Mouse (Mus musculus): ENCODE data around the gene Rps2.

Gene Rps2

DNA sequence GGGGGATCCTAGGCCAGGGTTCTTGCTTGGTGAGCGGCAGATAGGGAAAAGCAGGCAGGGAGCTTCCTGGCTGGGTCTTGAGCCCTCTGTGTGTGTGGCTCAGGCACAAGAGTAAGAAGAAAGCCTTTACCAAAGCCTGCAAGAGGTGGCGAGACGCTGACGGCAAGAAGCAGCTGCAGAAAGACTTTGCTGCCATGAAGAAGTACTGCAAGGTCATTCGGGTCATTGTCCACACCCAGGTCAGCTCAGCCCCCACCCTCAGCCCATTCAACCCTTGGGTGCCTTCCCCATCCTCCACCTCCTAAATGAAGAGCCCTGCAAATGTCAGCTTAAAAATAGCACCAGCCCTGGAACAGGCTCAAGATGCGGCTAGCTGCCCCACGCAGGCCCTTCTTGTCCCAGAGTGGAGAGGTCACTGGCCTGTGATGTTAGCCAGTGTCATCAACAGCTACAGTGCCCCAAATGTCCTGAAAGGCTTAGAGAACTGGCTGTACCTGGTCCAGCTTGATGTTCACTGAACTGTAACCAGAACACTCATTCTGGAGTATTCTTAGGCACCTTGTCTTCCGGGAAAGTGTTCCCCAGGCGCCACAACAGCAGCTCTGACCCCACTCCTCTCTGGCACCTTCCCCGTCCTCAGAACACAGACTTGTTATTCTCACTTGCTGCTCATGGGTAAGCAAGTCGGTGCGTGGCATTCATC is 14.5 kb downstream of the Rps2 start:
- no peak for DNase-seq (ENCODE audit: low read depth)

DNA sequence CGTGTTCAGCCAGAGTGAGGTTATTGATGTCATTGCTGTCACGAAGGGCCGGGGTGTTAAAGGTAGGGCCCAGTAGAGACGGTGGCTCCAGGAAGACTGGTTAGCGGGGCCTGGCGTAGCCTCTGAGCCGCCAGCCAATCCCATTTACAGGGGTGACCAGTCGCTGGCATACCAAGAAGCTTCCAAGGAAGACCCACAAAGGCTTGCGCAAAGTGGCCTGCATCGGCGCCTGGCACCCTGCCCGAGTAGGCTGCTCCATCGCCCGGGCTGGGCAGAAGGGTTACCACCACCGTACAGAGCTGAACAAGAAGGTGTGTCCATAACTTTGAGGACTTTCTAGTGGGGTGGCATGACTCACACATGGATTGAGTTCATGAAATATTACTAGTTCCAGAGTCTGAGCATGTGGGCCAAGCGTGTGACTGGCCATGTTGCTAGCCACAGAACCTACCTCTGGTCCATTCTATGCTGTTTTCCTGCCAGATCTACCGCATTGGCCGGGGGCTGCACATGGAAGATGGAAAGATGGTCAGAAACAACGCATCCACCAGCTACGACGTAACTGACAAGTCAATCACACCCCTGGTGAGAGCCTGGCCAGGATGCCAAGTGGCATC is 15.6 kb downstream of the Rps2 start:
- no peak for DNase-seq (ENCODE audit: low read depth)

DNA sequence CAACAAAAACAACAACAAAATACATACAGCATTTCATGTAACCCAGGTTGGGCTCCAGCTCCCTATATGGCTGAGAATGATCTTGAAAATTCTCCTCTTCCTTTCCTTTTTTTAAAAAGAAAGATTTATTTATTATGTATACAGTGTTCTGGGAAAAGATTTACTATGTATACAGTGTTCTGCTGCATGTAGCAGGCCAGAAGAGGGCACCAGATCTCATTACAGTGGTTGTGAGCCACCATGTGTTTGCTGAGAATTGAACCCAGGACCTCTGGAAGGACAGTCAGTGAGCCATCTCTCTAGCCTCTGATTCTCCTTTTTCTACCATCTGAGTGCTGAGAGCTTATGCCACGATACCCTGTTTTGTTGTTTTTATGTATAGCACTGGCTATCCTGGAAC is 16.6 kb downstream of the Rps2 start:
- DNase-seq (ENCODE audit: low read depth), result no peak

DNA sequence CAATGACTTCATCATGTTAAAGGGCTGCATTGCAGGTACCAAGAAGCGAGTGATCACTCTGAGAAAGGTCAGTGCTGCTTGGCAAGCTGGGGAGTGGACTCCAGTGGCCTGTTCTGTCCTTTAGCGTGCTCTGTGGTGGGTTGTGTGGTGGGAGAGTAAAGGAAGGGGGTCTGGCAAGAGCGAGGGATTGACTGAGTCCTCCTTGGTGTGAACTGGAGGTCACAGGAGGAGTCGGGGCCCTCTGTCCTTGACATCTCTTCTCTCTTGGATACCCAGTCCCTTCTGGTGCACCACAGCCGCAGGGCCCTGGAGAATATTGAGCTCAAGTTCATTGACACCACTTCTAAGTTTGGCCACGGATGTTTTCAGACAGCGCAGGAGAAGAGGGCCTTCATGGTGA is 17.5 kb downstream of the Rps2 start:
- DNase-seq (ENCODE audit: low read depth), result no peak

DNA sequence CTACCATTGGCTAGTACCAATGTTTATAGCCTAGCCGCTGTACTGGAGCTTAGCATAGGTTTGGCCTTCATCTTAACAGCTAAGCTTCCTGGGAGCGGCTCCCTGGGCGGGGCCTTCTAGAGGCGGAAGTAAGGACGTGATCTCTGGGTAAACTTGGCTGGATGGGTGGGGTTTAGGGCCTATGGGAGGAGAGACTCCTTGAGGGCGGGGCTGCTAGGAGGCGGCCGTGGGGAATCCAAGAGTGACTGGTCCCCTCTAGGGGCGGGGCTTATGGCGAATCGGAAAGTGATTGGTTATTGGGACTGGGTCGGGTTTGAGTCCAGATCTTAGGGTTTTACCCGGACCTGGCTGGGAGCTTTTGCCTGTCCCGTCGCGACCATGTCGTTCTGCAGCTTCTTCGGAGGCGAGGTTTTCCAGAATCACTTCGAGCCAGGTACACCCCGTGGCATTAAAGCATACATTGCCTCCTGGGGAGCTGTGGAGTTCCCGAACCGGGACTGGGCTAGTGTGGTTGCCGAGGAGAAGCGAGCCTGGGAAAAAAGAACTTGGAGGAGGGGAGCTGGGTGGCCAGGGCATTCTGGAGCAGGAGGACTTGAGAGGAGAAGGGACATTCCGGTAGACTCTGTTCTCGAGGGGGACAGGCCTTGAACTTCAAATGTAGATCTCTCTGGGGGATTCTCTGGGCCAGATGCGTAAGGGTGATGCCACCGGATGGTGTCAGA is 18.6 kb downstream of the Rps2 start, which contains the start of gene Msrb1:
TSS of gene Msrb1 (plus strand) at position 313 of the 722 bp plus-strand sequence.
- peak; percentile 99 for DNase-seq (ENCODE audit: low read depth)

DNA sequence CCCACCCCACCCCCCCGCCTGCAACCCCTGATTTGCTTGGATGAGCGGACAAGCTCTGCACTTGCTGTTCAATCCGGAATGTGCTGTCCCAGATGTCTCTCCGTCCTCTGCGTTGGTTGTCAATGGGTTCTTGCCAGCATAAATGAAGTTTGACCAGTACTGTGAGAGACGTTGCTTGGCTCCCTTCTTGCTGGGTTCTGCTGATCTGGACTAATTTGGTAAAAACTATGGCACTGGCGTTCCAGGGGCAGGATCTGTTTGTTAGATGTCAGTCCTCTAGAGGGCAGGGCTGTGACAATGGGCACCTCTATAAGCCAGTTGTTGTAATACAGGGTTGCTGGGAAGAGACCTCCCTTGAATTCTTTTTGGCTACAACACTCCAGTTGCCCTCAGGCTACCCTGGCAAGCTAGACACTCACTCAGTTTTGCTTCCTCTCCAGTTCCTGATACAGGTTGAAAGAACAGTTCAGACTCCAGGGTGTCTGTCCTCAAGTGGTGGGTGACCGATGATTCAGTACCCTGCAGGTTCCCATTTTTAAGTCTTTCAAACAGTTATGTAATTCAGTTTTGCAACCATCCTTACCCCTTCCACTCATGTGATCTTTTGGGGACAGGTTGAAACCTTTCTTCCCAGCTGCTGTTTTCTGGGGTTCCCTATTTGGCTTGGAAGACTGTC is 19.4 kb downstream of the Rps2 start:
- DNase-seq (ENCODE audit: low read depth), result no peak

DNA sequence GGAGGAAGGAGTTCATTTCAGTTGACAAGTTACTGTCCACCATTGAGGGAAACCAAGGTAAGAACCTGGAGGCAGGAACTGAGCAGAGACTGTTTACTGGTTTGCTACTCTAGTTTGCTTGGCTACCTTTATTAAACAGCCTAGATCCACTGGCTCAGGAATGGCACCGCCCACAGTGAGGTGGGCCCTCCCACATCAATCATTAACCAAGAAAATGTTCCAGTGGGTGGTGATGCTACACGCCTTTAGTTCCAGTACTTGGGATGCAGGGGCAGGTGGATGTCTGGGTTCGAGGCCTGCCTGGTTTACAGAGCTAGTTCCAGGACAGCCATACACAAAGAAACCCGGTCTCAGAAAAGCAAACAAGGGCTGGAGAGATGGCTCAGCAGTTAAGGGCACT is 20.3 kb downstream of the Rps2 start:
- DNase-seq (ENCODE audit: low read depth), result no peak

DNA sequence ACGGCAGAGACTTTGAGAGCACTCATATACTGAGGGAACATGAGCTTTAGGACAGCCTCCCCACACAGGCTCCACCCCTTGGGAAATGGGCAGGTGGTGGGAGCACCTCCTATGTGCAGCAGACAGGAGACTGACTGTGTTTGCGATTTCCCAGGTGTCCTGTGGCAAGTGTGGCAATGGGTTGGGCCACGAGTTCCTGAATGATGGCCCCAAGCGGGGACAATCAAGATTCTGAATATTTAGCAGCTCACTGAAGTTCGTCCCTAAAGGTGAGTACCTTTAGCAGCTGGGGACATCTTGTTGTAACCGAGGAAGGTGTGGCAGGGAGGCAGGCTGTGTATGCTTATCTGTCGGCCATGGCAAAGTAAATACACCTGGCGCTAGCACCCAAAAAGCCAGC is 22.0 kb downstream of the Rps2 start:
- no peak for DNase-seq (ENCODE audit: low read depth)

DNA sequence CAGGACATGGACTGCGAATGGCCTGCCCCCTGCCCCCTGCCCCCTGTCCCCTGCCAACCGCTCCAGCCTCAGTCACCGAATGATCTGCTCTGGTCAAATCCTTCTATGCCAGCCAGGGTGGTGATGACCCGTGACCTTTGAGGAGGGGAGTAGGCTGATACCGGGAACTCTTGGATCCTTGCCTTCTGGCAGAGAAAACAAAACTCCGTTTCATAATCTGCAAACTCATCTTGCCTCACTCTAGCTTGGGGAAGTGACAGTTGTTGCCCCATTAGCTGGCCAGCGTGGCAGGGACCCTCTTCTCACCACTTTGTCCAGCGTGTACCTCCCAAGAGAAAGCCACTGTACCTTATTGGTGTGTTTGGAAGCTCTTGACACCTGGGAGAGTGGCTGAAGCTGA is 24.4 kb downstream of the Rps2 start:
- no peak for DNase-seq (ENCODE audit: low read depth)

DNA sequence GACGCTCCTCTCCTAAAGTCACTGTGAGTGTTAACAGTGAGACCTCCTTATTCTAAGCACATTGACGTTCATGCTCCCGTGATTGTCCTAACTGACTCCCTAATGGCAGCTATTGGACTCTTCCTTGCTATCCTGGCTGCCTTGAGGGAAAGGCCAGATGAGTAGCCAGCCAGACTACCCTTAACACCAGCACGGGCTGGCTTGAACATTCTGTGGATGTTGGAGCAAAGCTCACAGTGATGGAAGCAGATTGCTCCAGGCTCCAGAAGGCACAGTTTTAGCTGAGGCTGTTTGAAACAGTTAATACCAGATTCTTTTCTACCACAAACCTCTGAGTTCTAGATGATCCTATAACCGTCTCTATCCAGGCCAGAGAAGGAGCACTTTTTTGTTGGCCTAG is 26.0 kb downstream of the Rps2 start:
- DNase-seq (ENCODE audit: low read depth), result no peak

DNA sequence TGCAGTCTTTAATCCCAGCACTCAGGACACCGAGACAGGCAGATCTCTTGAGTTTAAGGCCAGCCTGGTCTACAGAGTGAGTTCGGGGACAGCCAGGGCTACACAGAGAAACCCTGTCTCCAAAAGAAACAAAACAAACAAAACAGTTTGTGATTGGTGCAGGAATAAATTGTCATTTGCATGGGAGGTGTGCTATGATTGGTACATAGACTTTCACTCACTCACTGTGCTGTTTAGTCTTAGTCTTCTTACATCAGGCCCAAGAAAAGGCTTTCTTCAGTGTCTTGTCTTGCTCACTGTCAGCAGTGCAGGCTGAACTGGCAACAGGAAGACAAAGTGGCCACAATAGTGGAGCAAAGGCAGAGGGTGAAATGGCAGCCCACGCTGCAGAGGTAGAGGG is 26.5 kb downstream of the Rps2 start:
- no peak for DNase-seq (ENCODE audit: low read depth)

DNA sequence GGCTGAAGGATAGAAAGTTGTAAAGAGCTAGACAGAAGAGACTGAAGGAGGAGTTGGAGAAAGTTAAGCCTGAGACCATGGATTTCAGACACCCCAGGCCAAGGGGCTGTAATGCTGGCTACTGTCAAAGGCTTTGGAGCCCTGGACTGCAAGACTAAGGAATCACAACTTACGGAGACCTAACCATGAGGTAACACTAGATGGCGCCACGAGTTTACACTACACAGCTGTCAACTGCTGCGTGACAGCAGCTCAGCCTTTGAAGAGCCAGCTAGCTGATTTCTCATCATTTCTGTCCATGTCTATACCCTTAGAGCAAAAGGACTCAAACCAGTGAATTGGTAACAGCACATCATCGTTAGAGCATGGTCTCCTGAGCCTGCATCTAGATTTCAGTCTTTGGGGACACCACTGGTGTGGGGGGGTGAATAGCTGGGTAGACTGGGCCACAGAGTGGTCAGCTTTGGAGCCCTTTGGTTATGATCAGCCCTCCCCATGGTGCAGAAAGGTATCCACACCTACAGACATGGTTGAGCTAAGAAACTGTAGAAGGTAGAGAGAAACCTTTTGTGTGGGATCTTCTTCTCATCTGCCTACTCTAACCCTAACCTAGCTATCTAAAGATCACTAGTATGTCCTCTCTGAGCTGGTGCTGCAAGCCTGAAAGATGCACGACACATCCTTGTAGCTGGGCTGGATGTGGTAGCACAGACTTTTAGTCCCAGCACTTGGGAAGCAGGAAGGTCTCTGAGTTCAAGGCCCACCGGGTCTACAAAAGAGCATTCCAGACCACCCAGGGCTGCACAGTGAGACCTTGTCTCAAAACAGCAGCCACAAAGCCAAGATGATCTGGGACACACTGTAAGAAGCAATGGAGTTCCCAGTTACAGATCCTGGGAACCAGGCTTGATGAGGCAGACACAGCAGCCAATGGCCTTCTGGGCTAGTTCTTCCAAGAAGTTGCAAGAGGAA is 27.9 kb downstream of the Rps2 start:
- DNase-seq (ENCODE audit: low read depth), result peak; percentile 91

DNA sequence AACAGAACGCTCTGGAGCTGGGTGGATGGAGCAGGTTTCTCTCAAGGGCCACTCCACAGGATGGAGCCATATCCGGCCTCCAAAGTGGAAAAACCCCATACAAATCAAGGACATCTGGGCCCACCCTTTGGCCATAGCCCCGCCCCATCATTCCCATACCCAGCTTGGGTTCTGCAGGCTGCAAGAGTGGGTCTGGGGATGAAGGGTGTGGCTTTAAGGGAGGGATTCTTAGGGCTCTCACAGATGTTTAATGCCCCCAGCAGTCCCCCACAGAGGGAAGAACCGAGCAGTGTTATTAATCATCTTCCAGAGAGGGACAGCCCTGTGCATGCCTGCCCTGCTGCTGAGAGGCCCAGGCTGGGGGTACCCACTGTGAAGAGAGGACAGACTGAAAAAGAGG is 29.1 kb downstream of the Rps2 start:
- DNase-seq (ENCODE audit: low read depth), result no peak

DNA sequence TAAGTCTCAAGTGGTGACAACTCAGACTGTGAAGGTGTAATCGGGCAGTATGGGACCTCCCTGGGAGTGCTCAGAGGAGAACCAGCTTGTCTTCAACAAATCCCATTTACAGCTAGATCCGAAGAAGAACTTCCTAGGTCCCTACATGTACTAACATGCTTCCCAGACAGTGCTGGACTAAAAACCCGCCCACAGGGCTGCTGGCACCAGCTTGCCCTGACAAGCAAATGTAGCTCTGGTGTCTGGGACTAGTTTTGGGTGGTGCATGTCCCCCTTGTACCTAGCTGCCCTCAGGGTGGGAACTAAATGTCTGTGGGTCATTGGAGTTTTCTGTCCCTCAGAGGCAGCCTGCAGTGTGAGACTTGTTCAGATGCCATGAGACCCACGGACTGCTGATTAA is 33.6 kb downstream of the Rps2 start:
- DNase-seq (ENCODE audit: low read depth), result no peak

DNA sequence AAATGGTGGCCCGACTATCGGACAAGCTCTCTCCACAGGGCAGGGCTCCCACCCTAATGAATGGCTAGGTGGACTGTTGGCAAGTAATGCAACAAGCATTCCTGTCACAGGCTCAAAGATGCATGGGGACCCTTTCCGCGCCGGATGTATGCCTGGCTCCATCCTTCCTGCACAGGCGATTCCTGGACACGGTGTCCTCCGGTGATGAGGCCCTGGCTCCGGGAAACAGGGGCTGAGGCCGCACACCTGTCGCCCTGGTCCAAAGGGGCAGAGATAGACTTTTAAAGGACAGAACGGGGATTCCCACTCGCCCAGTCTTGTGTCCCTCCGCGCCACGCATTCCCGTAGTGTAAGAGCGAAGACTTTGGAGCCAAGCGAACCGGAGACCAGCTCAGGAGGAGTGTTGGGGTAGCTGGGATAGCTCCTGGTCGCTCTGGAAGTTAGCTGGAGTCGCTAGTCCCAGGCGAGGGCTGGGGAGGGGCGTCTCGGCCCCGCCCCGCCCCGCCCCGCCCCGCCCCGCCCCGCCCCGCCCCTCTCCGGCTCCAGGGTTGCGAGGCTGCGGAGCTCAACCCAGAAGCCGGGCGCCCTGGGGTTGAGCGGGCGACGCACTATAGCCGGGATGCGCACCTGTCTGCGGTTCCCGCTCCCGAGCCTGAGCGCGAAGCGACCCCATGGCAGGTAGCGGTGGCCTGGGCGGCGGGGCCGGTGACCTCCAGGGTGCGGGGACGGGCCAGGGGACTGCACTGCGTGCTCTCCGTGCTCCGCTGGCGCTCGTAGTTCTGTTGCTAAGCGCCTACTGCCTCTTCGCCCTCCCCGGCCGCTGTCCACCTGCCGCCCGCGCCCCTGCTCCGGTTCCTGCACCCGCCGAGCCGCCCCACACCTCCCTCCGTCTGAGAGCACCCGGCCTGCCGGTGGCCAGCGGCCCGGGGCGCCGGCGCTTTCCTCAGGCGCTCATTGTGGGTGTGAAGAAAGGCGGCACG is 34.8 kb downstream of the Rps2 start, which contains the start of gene Hs3st6:
TSS of gene Hs3st6 (plus strand) at position 574 of the 980 bp plus-strand sequence.
- peak; percentile 57 for DNase-seq (ENCODE audit: low read depth)

DNA sequence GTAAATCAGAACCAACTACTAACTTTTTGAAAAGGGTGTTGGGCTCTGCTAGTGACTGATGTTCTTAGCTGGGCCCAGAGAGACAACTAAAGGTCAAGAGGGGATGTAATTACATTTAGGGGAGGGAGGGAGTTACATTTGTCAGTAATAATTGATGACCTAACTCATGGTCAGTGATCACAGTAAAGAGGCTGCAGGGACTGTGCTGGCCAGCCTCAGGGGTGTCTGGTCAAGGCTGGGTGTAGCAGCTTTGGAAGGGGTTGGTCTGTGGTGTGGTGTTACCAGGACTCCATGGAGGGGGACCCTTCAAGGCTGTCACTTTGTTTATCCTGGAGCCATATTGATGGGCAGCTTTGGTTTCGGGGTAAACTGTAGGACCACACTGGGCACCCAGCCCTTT is 39.5 kb downstream of the Rps2 start:
- no peak for DNase-seq (ENCODE audit: low read depth)

DNA sequence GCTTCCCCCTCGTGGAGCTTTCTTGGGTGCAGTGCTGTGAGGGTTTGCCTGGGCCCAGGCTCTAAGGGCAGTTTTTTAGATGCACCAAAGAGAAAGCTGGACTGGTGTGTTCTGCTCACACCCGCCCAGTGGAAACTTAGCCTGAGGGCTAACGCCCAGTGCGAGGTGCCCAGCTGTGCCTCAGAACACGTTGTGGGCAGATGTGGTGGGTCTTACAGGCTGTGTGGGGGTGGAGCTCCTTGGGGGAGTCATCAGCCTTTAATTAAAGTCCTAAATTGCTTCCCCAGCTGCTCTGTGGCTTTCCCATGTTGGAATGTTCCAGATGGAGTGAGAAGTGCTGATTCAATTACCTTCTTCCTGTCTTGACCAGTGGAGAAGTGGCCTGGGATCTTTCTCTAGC is 43.2 kb downstream of the Rps2 start:
- DNase-seq (ENCODE audit: low read depth), result no peak

DNA sequence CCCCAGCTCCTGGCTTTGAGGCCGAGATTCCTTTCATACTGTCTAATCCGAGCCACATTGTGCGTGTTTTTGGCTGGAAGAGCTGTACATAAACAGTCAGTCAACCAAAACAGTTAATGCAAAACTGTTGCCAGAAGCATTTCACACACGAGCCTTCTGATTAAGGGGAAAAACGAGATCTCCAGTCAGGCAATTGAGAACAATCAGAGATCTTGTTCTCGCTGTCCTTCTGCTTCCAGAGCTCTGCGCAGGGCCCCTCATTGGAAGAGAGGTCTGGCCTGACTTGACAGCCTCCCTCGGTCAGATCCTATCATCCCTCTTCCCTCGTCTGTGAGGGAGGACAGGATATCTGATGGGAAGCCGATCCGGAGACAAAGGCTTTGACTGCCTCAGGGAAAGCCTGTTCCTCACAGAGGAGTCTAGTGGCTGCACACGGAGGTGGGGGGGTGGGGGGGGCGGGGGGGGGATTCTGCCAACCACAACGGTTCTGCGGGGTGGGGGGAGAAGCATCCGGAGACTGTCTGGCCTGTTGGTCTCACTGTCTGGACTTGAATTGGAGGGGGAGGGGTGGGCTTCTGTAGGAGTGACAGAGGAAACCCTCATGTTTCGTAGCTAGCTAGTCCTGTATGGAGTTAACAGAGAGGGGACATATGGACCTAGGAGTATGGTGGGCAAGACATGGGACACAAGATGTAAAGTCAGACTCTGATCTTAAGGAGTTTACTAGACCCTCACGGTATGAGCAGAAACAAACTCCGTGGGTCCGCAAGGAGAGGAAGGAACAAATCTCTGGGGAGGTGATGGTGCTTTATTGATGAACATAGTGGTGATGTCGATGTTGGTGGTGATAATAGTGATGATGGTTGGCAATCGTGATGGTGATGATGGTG is 47.3 kb downstream of the Rps2 start:
- no peak for DNase-seq (ENCODE audit: low read depth)

DNA sequence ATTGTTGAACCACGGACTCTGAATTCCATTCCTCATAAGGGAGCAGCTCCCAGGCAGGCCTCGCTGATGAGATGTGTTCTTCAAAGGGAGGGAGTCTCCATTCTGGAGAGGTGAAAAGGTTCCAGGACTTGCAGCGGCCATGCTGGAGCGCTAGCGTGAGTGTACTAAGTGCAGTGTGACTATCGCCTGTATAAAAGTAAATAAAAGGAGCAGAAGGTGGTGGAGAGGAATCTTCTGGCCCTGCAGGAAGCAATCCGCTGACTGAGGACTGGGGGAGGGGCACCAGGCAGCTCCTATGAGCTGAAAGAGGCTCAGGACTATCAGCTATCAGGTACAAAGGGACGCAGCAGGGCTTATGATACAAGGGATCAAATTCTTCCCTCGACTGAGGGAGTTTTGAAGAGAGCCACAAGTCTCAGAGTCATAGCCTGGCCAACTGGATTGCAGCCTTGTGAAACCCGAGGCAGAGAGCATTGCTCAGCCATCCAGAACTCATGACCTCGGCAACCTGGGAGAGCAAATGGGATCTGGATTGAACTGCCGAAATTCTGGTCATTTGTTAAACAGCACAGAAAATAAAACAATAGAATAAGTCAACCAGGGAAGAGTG is 48.5 kb downstream of the Rps2 start:
- no peak for DNase-seq (ENCODE audit: low read depth)

All from induced T-regulatory cell, adult 2 months (primary cell).